Mouse (Mus musculus) intestine, embryonic 15.5 days (tissue): Measurements from ENCODE around the gene Pecam1. TPM values are rescaled to one million over a fixed set of nuclear protein-coding genes. Genes with fewer than 3 reads are reported as not detected.
A peak's percentile ranks its signal among the peaks of the same experiment; 100 is the strongest.
"Not testable (repeated sequence)": the region's sequence is repeated elsewhere in the genome, so short reads cannot be mapped to it uniquely, and the experiment has no call there.

ENCODE experiments used
- ATAC-seq: fragments of 200-750 bp; cut with Nextera tagmentation; 2 replicates; pipeline ENCODE4 v1.8.0; 2017; ENCODE audit warnings: moderate TSS enrichment, moderate library complexity
- H3K27ac ChIP-seq: fragments of 300-500 bp; sonication (generic); 2 replicates; pipeline ENCODE4 v1.5.1; 2015; ENCODE audit warnings: mild to moderate bottlenecking, inconsistent platforms
- H3K27me3 ChIP-seq: fragments of 300-500 bp; sonication (generic); replicated peaks from 2 replicates; pipeline ENCODE4 v1.6.1; 2015; ENCODE audit warnings: inconsistent platforms
- H3K36me3 ChIP-seq: fragments of 300-500 bp; sonication (generic); 2 replicates; pipeline ENCODE4 v1.6.1; 2015; ENCODE audit warnings: inconsistent platforms
- H3K4me1 ChIP-seq: fragments of 300-500 bp; sonication (generic); replicated peaks from 2 replicates; pipeline ENCODE4 v1.6.1; 2015; ENCODE audit warnings: inconsistent platforms
- H3K4me2 ChIP-seq: fragments of 300-500 bp; sonication (generic); replicated peaks from 2 replicates; pipeline ENCODE4 v1.6.1; 2015; ENCODE audit warnings: mild to moderate bottlenecking, inconsistent platforms
- H3K4me3 ChIP-seq: fragments of 300-500 bp; sonication (generic); replicated peaks from 2 replicates; pipeline ENCODE4 v1.5.1; 2015; ENCODE audit warnings: inconsistent platforms
- H3K9ac ChIP-seq: fragments of 300-500 bp; sonication (generic); 2 replicates; pipeline ENCODE4 v1.6.1; 2015; ENCODE audit warnings: inconsistent platforms
- H3K9me3 ChIP-seq: fragments of 300-500 bp; sonication (generic); 2 replicates; pipeline ENCODE4 v1.6.1; 2016; ENCODE audit warnings: inconsistent platforms
- WGBS: fragments of 180-500 bp; shearing (Covaris S2); methylation state at CpG from one replicate; pipeline ENCODE4 v1.1.7; 2015; 5-methylcytosine and 5-hydroxymethylcytosine counted together
- polyA plus RNA-seq: library from polyadenylated mRNA; unstranded; fragments of >200 nt; fragmentation: Nextera tagmentation; extraction: Ambion mirVana; gene quantifications from 2 replicates; pipeline ENCODE4 v1.2.1, GENCODE M21; 2015

Pecam1 gene
- polyA plus RNA-seq, 1 experiment from 2014 or later: 49.3 TPM

- Histone ChIP-seq H3K4me1 (peaks cover 16% of the 10 kb centered on the region), H3K27ac (no peak overlapping the region), H3K9ac (no peak overlapping the region), H3K36me3 (peaks cover 22% of the 10 kb centered on the region), H3K27me3 (no peaks in the 10 kb centered on the region), H3K9me3 (no peaks in the 10 kb centered on the region), H3K4me3 (no peak overlapping the region), H3K4me2 (no peak overlapping the region)
- 94% methylated on average over 4 of the region's 4 CpGs for WGBS
- ATAC-seq: no peak
These were observed 16.3 kb upstream of the Pecam1 start for GRCm38 (mm10) chr11:106766611-106767162.

GRCm38 (mm10) chr11:106762800-106763185 lies 12.4 kb upstream of the Pecam1 start:
- Histone ChIP-seq H3K36me3 (peaks cover 6% of the 10 kb centered on the region; the same call in 1 of the 2 replicates), H3K9me3 (no peaks in the 10 kb centered on the region), H3K4me3 (no peak overlapping the region), H3K4me1 (peaks cover 17% of the 10 kb centered on the region), H3K4me2 (no peak overlapping the region), H3K27ac (peak overlapping the region; percentile 84), H3K27me3 (no peaks in the 10 kb centered on the region), H3K9ac (no peak overlapping the region)
- WGBS: 71% methylated on average over 9 of the region's 9 CpGs
- ATAC-seq: 0 out of 2 replicates have a peak, but pooled peaks have one; percentile 23

- H3K4me3 ChIP-seq: no peak overlapping the region
- H3K27me3 ChIP-seq: no peaks in the 10 kb centered on the region
- H3K9me3 ChIP-seq: no peaks in the 10 kb centered on the region
- 23% methylated on average over 5 of the region's 5 CpGs for WGBS
- H3K4me1 ChIP-seq: peaks cover 17% of the 10 kb centered on the region
- H3K27ac ChIP-seq: peak overlapping the region; percentile 84
- 0 out of 2 replicates have a peak, but pooled peaks cover 3% of the 10 kb centered on the region for H3K36me3 ChIP-seq
- H3K9ac ChIP-seq: no peak overlapping the region
- H3K4me2 ChIP-seq: no peak overlapping the region
- ATAC-seq: peak; percentile 72
These were observed 11.8 kb upstream of the Pecam1 start for GRCm38 (mm10) chr11:106762139-106762799.

- Histone ChIP-seq H3K4me3 (no peak overlapping the region), H3K4me2 (no peak overlapping the region), H3K9me3 (no peaks in the 10 kb centered on the region), H3K9ac (no peak overlapping the region), H3K36me3 (0 out of 2 replicates have a peak, but pooled peaks cover 3% of the 10 kb centered on the region), H3K27ac (no peak overlapping the region), H3K27me3 (no peaks in the 10 kb centered on the region), H3K4me1 (peaks cover 17% of the 10 kb centered on the region)
- no peak for ATAC-seq
- 93% methylated on average over 5 of the region's 5 CpGs for WGBS
These were observed 10.1 kb upstream of the Pecam1 start for GRCm38 (mm10) chr11:106760511-106760910.

- H3K4me1 ChIP-seq: peaks cover 17% of the 10 kb centered on the region
- no peak for ATAC-seq
- H3K27me3 ChIP-seq: no peaks in the 10 kb centered on the region
- no peaks in the 10 kb centered on the region for H3K36me3 ChIP-seq
- H3K27ac ChIP-seq: no peak overlapping the region
- H3K4me2 ChIP-seq: no peak overlapping the region
- no peak overlapping the region for H3K9ac ChIP-seq
- H3K4me3 ChIP-seq: no peak overlapping the region
- 87% methylated on average over 3 of the region's 3 CpGs for WGBS
- no peaks in the 10 kb centered on the region for H3K9me3 ChIP-seq
These were observed 8.6 kb upstream of the Pecam1 start for GRCm38 (mm10) chr11:106759028-106759427.

GRCm38 (mm10) chr11:106755583-106755982 lies 5.2 kb upstream of the Pecam1 start:
- Histone ChIP-seq H3K4me2 (no peak overlapping the region), H3K9ac (no peak overlapping the region), H3K27me3 (no peaks in the 10 kb centered on the region), H3K36me3 (no peaks in the 10 kb centered on the region), H3K9me3 (no peaks in the 10 kb centered on the region), H3K27ac (no peak overlapping the region), H3K4me3 (no peak overlapping the region), H3K4me1 (no peaks in the 10 kb centered on the region)
- WGBS: 47% methylated on average over 5 of the region's 5 CpGs
- no peak for ATAC-seq

GRCm38 (mm10) chr11:106753314-106753713 lies 2.9 kb upstream of the Pecam1 start:
- no peak overlapping the region for H3K27ac ChIP-seq
- no peak for ATAC-seq
- no peaks in the 10 kb centered on the region for H3K36me3 ChIP-seq
- no peaks in the 10 kb centered on the region for H3K9me3 ChIP-seq
- H3K9ac ChIP-seq: no peak overlapping the region
- H3K4me1 ChIP-seq: no peaks in the 10 kb centered on the region
- H3K4me3 ChIP-seq: no peak overlapping the region
- WGBS: 73% methylated on average over 6 of the region's 6 CpGs
- H3K27me3 ChIP-seq: no peaks in the 10 kb centered on the region
- H3K4me2 ChIP-seq: no peak overlapping the region

- 77% methylated on average over 7 of the region's 7 CpGs for WGBS
- no peak overlapping the region for H3K27ac ChIP-seq
- no peak for ATAC-seq
These were observed 1.7 kb upstream of the Pecam1 start for GRCm38 (mm10) chr11:106752103-106752502.

GRCm38 (mm10) chr11:106751039-106752018 lies 901 bp upstream of the Pecam1 start, which contains the start of gene Milr1:
TSS of gene Milr1 (plus strand) at chr11:106751226.
- no peaks in the 10 kb centered on the region for H3K27me3 ChIP-seq
- no peak within 1 kb of the TSS for H3K9ac ChIP-seq
- H3K36me3 ChIP-seq: no peaks in the 10 kb centered on the region
- H3K27ac ChIP-seq: no peak within 1 kb of the TSS
- H3K4me1 ChIP-seq: no peaks in the 10 kb centered on the region
- no peak within 1 kb of the TSS for H3K4me3 ChIP-seq
- no peak for ATAC-seq
- no peaks in the 10 kb centered on the region for H3K9me3 ChIP-seq
- H3K4me2 ChIP-seq: no peak within 1 kb of the TSS
- WGBS: 72% methylated on average over 17 of the region's 17 CpGs

More at GRCm38 (mm10) chr11:106752103-106752502, 1.7 kb upstream of the Pecam1 start:
- Histone ChIP-seq H3K36me3 (no peaks in the 10 kb centered on the region), H3K9ac (no peak overlapping the region), H3K4me1 (no peaks in the 10 kb centered on the region), H3K27me3 (no peaks in the 10 kb centered on the region), H3K4me3 (no peak overlapping the region), H3K4me2 (no peak overlapping the region), H3K9me3 (no peaks in the 10 kb centered on the region)

GRCm38 (mm10) chr11:106749557-106750120 lies 789 bp downstream of the Pecam1 start:
- ATAC-seq, H3K4me3 ChIP-seq, H3K4me2 ChIP-seq, H3K9me3 ChIP-seq, H3K27ac ChIP-seq, H3K4me1 ChIP-seq, H3K36me3 ChIP-seq, H3K9ac ChIP-seq, H3K27me3 ChIP-seq: not testable (repeated sequence)
- WGBS: 94% methylated on average over 7 of the region's 7 CpGs

GRCm38 (mm10) chr11:106744949-106745348 lies 5.5 kb downstream of the Pecam1 start:
- ATAC-seq: no peak
- no peaks in the 10 kb centered on the region for H3K4me1 ChIP-seq
- H3K4me3 ChIP-seq: no peak overlapping the region
- WGBS: 93% methylated on average over 5 of the region's 5 CpGs
- no peak overlapping the region for H3K9ac ChIP-seq
- no peaks in the 10 kb centered on the region for H3K9me3 ChIP-seq
- no peak overlapping the region for H3K27ac ChIP-seq
- no peak overlapping the region for H3K4me2 ChIP-seq
- H3K27me3 ChIP-seq: no peaks in the 10 kb centered on the region
- no peaks in the 10 kb centered on the region for H3K36me3 ChIP-seq

GRCm38 (mm10) chr11:106742388-106742841 lies 8.0 kb downstream of the Pecam1 start:
- Histone ChIP-seq H3K4me1 (peaks cover under 1% of the 10 kb centered on the region; the same call in 1 of the 2 replicates), H3K9ac (no peak overlapping the region), H3K27me3 (no peaks in the 10 kb centered on the region), H3K36me3 (no peaks in the 10 kb centered on the region), H3K4me2 (no peak overlapping the region), H3K4me3 (no peak overlapping the region), H3K9me3 (no peaks in the 10 kb centered on the region), H3K27ac (no peak overlapping the region)
- 43% methylated on average over 6 of the region's 6 CpGs for WGBS
- no peak for ATAC-seq
